Mouse (Mus musculus): ENCODE measurements around the gene Olfr45. TPM values are rescaled to one million over a fixed set of nuclear protein-coding genes. Genes with fewer than 3 reads are reported as not detected.

Gene Olfr45
- polyA plus RNA-seq, 1 experiment = not detected

GRCm38 (mm10) chr7:140696967-140697366 is 15.2 kb downstream of the Olfr45 start, which contains the start of gene Olfr541:
Olfr541 (plus strand) TSS chr7:140697267.
- no peak within 1 kb of the TSS for H3K27ac ChIP-seq (ENCODE audit: insufficient read depth, low read length)
- H3K4me3 ChIP-seq (ENCODE audit: low read depth, low read length) = no peak within 1 kb of the TSS
- H3K9ac ChIP-seq (ENCODE audit: low read depth, poor library complexity, severe bottlenecking) = no peak within 1 kb of the TSS
- H3K4me1 ChIP-seq (ENCODE audit: control insufficient read depth, insufficient read depth, low read length) = no peaks in the 10 kb centered on the region
- no peak for TF ChIP-seq EP300 (IDR thresholded peaks at IDR 0.05; ENCODE audit: insufficient read depth, low read depth, low read length)
- no peak for TF ChIP-seq CTCF (IDR thresholded peaks at IDR 0.05; ENCODE audit: low read depth, low read length)
- TF ChIP-seq POLR2A (IDR thresholded peaks at IDR 0.05; ENCODE audit: insufficient read depth, low read length) = no peak
- no peaks in the 10 kb centered on the region for H3K9me3 ChIP-seq (replicated peaks; ENCODE audit: control insufficient read depth, insufficient read depth, low read length, poor library complexity, severe bottlenecking)
- H3K36me3 ChIP-seq (ENCODE audit: control insufficient read depth, insufficient read depth, low read length, poor library complexity, severe bottlenecking) = no peaks in the 10 kb centered on the region
- no peaks in the 10 kb centered on the region for H3K27me3 ChIP-seq (ENCODE audit: control insufficient read depth, insufficient read depth, low read length, poor library complexity, severe bottlenecking)

GRCm38 (mm10) chr7:140706348-140706747 is 24.6 kb downstream of the Olfr45 start:
- no peak overlapping the region for H3K4me3 ChIP-seq (ENCODE audit: low read depth, low read length)
- TF ChIP-seq POLR2A (IDR thresholded peaks at IDR 0.05; ENCODE audit: insufficient read depth, low read length) (no peak), CTCF (IDR thresholded peaks at IDR 0.05; ENCODE audit: low read depth, low read length) (no peak), EP300 (IDR thresholded peaks at IDR 0.05; ENCODE audit: insufficient read depth, low read depth, low read length) (no peak)

GRCm38 (mm10) chr7:140707536-140708284 is 26.0 kb downstream of the Olfr45 start:
- Histone ChIP-seq H3K4me1 (ENCODE audit: control insufficient read depth, insufficient read depth, low read length) (no peaks in the 10 kb centered on the region), H3K36me3 (ENCODE audit: control insufficient read depth, insufficient read depth, low read length, poor library complexity, severe bottlenecking) (no peaks in the 10 kb centered on the region), H3K27me3 (ENCODE audit: control insufficient read depth, insufficient read depth, low read length, poor library complexity, severe bottlenecking) (no peaks in the 10 kb centered on the region), H3K4me3 (ENCODE audit: low read depth, low read length) (no peak overlapping the region), H3K9ac (ENCODE audit: low read depth, poor library complexity, severe bottlenecking) (no peak overlapping the region), H3K27ac (ENCODE audit: insufficient read depth, low read length) (no peak overlapping the region), H3K9me3 (replicated peaks; ENCODE audit: control insufficient read depth, insufficient read depth, low read length, poor library complexity, severe bottlenecking) (no peaks in the 10 kb centered on the region)
- TF ChIP-seq POLR2A (IDR thresholded peaks at IDR 0.05; ENCODE audit: insufficient read depth, low read length) (no peak), EP300 (IDR thresholded peaks at IDR 0.05; ENCODE audit: insufficient read depth, low read depth, low read length) (no peak), CTCF (IDR thresholded peaks at IDR 0.05; ENCODE audit: low read depth, low read length) (no peak)

More at GRCm38 (mm10) chr7:140706348-140706747, 24.6 kb downstream of the Olfr45 start:
- Histone ChIP-seq H3K4me1 (ENCODE audit: control insufficient read depth, insufficient read depth, low read length) (no peaks in the 10 kb centered on the region), H3K36me3 (ENCODE audit: control insufficient read depth, insufficient read depth, low read length, poor library complexity, severe bottlenecking) (no peaks in the 10 kb centered on the region), H3K27me3 (ENCODE audit: control insufficient read depth, insufficient read depth, low read length, poor library complexity, severe bottlenecking) (no peaks in the 10 kb centered on the region), H3K9me3 (replicated peaks; ENCODE audit: control insufficient read depth, insufficient read depth, low read length, poor library complexity, severe bottlenecking) (no peaks in the 10 kb centered on the region; the same call in 1 of the 2 replicates), H3K27ac (ENCODE audit: insufficient read depth, low read length) (no peak overlapping the region), H3K9ac (ENCODE audit: low read depth, poor library complexity, severe bottlenecking) (no peak overlapping the region)

- no peaks in the 10 kb centered on the region for H3K36me3 ChIP-seq (ENCODE audit: control insufficient read depth, insufficient read depth, low read length, poor library complexity, severe bottlenecking)
- 0 out of 2 replicates have a peak, but pooled peaks cover 3% of the 10 kb centered on the region for H3K9me3 ChIP-seq (replicated peaks; ENCODE audit: control insufficient read depth, insufficient read depth, low read length, poor library complexity, severe bottlenecking)
- H3K27me3 ChIP-seq (ENCODE audit: control insufficient read depth, insufficient read depth, low read length, poor library complexity, severe bottlenecking) = no peaks in the 10 kb centered on the region
- H3K4me1 ChIP-seq (ENCODE audit: control insufficient read depth, insufficient read depth, low read length) = no peaks in the 10 kb centered on the region
- no peak for TF ChIP-seq EP300 (IDR thresholded peaks at IDR 0.05; ENCODE audit: insufficient read depth, low read depth, low read length)
- TF ChIP-seq POLR2A (IDR thresholded peaks at IDR 0.05; ENCODE audit: insufficient read depth, low read length) = no peak
- no peak for TF ChIP-seq CTCF (IDR thresholded peaks at IDR 0.05; ENCODE audit: low read depth, low read length)
- H3K4me3 ChIP-seq (ENCODE audit: low read depth, low read length) = no peak overlapping the region
- H3K27ac ChIP-seq (ENCODE audit: insufficient read depth, low read length) = no peak overlapping the region
- H3K9ac ChIP-seq (ENCODE audit: low read depth, poor library complexity, severe bottlenecking) = no peak overlapping the region
These were observed 35.7 kb downstream of the Olfr45 start for GRCm38 (mm10) chr7:140717155-140718055.

GRCm38 (mm10) chr7:140721095-140721494 is 39.3 kb downstream of the Olfr45 start:
- Histone ChIP-seq H3K27me3 (ENCODE audit: control insufficient read depth, insufficient read depth, low read length, poor library complexity, severe bottlenecking) (no peaks in the 10 kb centered on the region), H3K9me3 (replicated peaks; ENCODE audit: control insufficient read depth, insufficient read depth, low read length, poor library complexity, severe bottlenecking) (0 out of 2 replicates have a peak, but pooled peaks cover 3% of the 10 kb centered on the region), H3K4me1 (ENCODE audit: control insufficient read depth, insufficient read depth, low read length) (no peaks in the 10 kb centered on the region), H3K36me3 (ENCODE audit: control insufficient read depth, insufficient read depth, low read length, poor library complexity, severe bottlenecking) (no peaks in the 10 kb centered on the region), H3K4me3 (ENCODE audit: low read depth, low read length) (no peak overlapping the region), H3K27ac (ENCODE audit: insufficient read depth, low read length) (no peak overlapping the region), H3K9ac (ENCODE audit: low read depth, poor library complexity, severe bottlenecking) (no peak overlapping the region)
- TF ChIP-seq POLR2A (IDR thresholded peaks at IDR 0.05; ENCODE audit: insufficient read depth, low read length) = no peak
- no peak for TF ChIP-seq EP300 (IDR thresholded peaks at IDR 0.05; ENCODE audit: insufficient read depth, low read depth, low read length)
- no peak for TF ChIP-seq CTCF (IDR thresholded peaks at IDR 0.05; ENCODE audit: low read depth, low read length)

Measured in ES-Bruce4 (cell line).